Mouse (Mus musculus) midbrain, embryonic 16.5 days (tissue): ENCODE data around the gene Med28. TPM values are rescaled to one million over a fixed set of nuclear protein-coding genes. Genes with fewer than 3 reads are reported as not detected.

Source experiments
- ATAC-seq: fragments of 200-750 bp; cut with Nextera tagmentation; 2 replicates; pipeline ENCODE4 v1.8.0; 2017; ENCODE audit warnings: moderate TSS enrichment
- H3K27ac ChIP-seq: fragments of 300-500 bp; sonication (generic); 2 replicates; pipeline ENCODE4 v1.5.1; 2014; ENCODE audit warnings: mild to moderate bottlenecking, low read length, mixed read lengths
- H3K27me3 ChIP-seq: fragments of 300-500 bp; sonication (generic); 2 replicates; pipeline ENCODE4 v1.6.1; 2014; ENCODE audit warnings: low read depth, low read length, mixed read lengths; ENCODE audit not compliant: control insufficient read depth, insufficient read depth
- H3K36me3 ChIP-seq: fragments of 300-500 bp; sonication (generic); 2 replicates; pipeline ENCODE4 v1.6.1; 2014; ENCODE audit warnings: mild to moderate bottlenecking, low read length, moderate library complexity, mixed read lengths; ENCODE audit not compliant: control insufficient read depth, insufficient read depth
- H3K4me1 ChIP-seq: fragments of 300-500 bp; sonication (generic); 2 replicates; pipeline ENCODE4 v1.6.1; 2014; ENCODE audit warnings: mild to moderate bottlenecking, low read length, mixed read lengths; ENCODE audit not compliant: control insufficient read depth, insufficient read depth
- H3K4me2 ChIP-seq: fragments of 300-500 bp; sonication (generic); 2 replicates; pipeline ENCODE4 v1.6.1; 2014; ENCODE audit warnings: mild to moderate bottlenecking, low read length, mixed read lengths
- H3K4me3 ChIP-seq: fragments of 300-500 bp; sonication (generic); 2 replicates; pipeline ENCODE4 v1.5.1; 2014; ENCODE audit warnings: low read depth, mild to moderate bottlenecking, low read length, moderate library complexity, mixed read lengths
- H3K9ac ChIP-seq: fragments of 300-500 bp; sonication (generic); 2 replicates; pipeline ENCODE4 v1.6.1; 2014; ENCODE audit warnings: low read depth, low read length, mixed read lengths
- H3K9me3 ChIP-seq: fragments of 300-500 bp; sonication (generic); replicated peaks from 2 replicates; pipeline ENCODE4 v1.6.1; 2014; ENCODE audit warnings: mild to moderate bottlenecking, low read length, mixed read lengths; ENCODE audit not compliant: control insufficient read depth, poor library complexity, severe bottlenecking
- WGBS: fragments of 180-500 bp; shearing (Covaris S2); extraction: QIAGEN DNeasy Blood & Tissue Kit; methylation state at CpG from one replicate; pipeline ENCODE4 v1.1.7; 2014; 5-methylcytosine and 5-hydroxymethylcytosine counted together
- polyA plus RNA-seq: library from polyadenylated mRNA; unstranded; fragments of >200 nt; fragmentation: Nextera tagmentation; extraction: Ambion mirVana; gene quantifications from 2 replicates; pipeline ENCODE4 v1.2.1, GENCODE M21; 2015

Med28 gene
- polyA plus RNA-seq, 1 experiment from 2014 or later = 266 TPM

- Histone ChIP-seq H3K27me3 (no peaks in the 10 kb centered on the region), H3K4me1 (peaks cover 15% of the 10 kb centered on the region), H3K9me3 (no peaks in the 10 kb centered on the region), H3K36me3 (peaks cover 24% of the 10 kb centered on the region), H3K4me2 (no peak overlapping the region), H3K27ac (no peak overlapping the region), H3K9ac (no peak overlapping the region), H3K4me3 (no peak overlapping the region)
- ATAC-seq = no peak
- whole genome bisulfite sequencing = 94% methylated on average over 10 of the region's 10 CpGs
Observed at GRCm38 (mm10) chr5:45525101-45525500, 5.1 kb downstream of the Med28 start.

DNA sequence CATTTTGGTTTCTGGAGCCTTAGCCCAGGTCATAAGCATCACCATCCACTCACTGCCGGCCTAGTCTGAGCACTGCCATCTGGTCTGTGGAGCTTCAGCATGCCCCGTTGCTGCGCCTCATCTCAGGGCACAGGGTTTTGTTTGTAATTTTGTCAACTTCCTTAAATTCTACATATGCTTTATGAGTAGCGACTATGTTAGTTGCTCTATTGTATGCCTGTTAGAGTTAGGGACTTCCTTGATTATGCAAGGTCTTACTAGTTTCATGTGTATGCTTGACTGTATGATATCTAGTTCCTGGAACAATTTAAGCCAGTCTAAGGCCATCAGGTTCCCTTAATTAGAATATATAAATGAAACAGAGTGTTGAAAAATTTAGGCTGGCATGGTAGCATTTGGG lies 6.3 kb downstream of the Med28 start:
- ATAC-seq = no peak
- Histone ChIP-seq H3K27me3 (no peaks in the 10 kb centered on the region), H3K27ac (no peak overlapping the region), H3K4me3 (no peak overlapping the region), H3K4me1 (peaks cover 9% of the 10 kb centered on the region), H3K4me2 (no peak overlapping the region), H3K9ac (no peak overlapping the region), H3K9me3 (no peaks in the 10 kb centered on the region), H3K36me3 (peaks cover 24% of the 10 kb centered on the region)
- 96% methylated on average over 4 of the region's 4 CpGs for WGBS

- H3K27me3 ChIP-seq = no peaks in the 10 kb centered on the region
- H3K36me3 ChIP-seq = peaks cover 31% of the 10 kb centered on the region
- no peak overlapping the region for H3K9ac ChIP-seq
- no peak for ATAC-seq
- H3K4me2 ChIP-seq = no peak overlapping the region
- no peaks in the 10 kb centered on the region for H3K9me3 ChIP-seq
- no peak overlapping the region for H3K4me3 ChIP-seq
- WGBS = 93% methylated on average over 3 of the region's 3 CpGs
- H3K4me1 ChIP-seq = no peaks in the 10 kb centered on the region
- no peak overlapping the region for H3K27ac ChIP-seq
Observed at GRCm38 (mm10) chr5:45529696-45530095, 9.7 kb downstream of the Med28 start.

DNA sequence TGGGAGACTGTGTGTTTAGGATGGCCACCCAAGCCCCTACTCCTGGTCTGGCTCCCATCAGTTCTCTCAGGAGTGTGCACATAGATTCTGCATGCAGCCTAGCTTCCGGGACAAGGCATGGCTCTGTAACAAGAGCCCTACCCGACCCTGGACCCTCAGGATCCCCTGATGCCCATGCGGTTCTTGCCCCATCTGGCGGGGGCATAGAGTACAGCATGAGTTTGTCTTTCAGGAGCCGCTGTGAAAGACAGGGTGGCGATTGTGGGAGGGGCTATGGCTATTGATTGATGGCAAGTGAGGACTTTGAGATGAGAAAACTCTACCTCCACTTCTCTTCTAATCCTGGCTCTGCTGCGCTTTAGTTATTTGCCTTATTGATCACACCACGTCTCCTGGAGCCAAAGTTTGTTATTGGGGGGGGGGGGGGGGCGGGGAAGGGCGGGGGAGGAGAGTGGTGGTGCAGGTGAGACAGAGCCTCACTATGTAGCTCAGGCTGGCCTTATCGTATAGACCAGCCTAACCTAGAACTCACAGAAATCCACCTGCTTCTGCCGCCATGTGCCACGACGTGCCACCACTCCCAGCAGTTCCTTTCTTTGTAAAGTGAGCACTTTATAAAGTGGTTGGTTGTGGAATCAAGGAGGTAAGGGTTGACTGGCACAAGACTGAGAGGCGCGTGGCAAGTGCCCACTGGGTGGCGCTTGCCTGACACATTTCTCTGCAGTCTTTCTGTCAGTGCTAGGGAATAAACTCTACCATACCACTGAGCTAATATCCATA lies 14.5 kb downstream of the Med28 start:
- 5% methylated on average over 16 of the region's 17 CpGs for WGBS
- ATAC-seq = peak; percentile 78
- Histone ChIP-seq H3K36me3 (peaks cover 12% of the 10 kb centered on the region), H3K4me1 (no peaks in the 10 kb centered on the region), H3K27me3 (no peaks in the 10 kb centered on the region), H3K9me3 (no peaks in the 10 kb centered on the region), H3K27ac (no peak overlapping the region), H3K4me3 (no peak overlapping the region), H3K9ac (no peak overlapping the region), H3K4me2 (peak overlapping the region; percentile 17; the same call in 1 of the 2 replicates)

- ATAC-seq = no peak
- H3K36me3 ChIP-seq = peaks cover 7% of the 10 kb centered on the region; the same call in 1 of the 2 replicates
- no peak overlapping the region for H3K9ac ChIP-seq
- WGBS = 67% methylated on average over 4 of the region's 4 CpGs
- H3K4me1 ChIP-seq = no peaks in the 10 kb centered on the region
- no peak overlapping the region for H3K4me2 ChIP-seq
- no peaks in the 10 kb centered on the region for H3K27me3 ChIP-seq
- no peak overlapping the region for H3K27ac ChIP-seq
- no peaks in the 10 kb centered on the region for H3K9me3 ChIP-seq
- no peak overlapping the region for H3K4me3 ChIP-seq
Observed at GRCm38 (mm10) chr5:45535177-45535576, 15.1 kb downstream of the Med28 start.

DNA sequence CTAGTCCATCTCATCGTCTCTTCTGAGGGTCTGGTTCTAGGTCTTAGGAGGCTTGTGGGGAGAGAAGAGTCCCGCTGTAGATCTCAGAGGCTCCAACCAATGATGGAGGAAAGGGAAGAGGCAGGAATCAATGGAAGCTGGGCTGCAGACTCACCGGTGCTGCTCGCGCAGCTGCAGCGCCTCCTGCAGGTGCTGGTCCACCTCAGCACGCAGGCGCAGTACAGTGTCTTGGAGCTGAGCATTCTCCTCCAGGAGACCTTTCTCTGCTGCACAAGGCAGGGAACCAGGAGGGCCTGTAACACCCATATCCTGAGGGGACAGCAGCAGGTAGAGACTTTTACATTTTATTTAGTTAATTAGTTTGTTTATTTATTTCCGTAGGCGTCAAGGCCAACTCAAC lies 19.5 kb downstream of the Med28 start:
- Histone ChIP-seq H3K36me3 (no peaks in the 10 kb centered on the region), H3K9me3 (no peaks in the 10 kb centered on the region), H3K4me1 (no peaks in the 10 kb centered on the region), H3K27me3 (no peaks in the 10 kb centered on the region; the same call in 1 of the 2 replicates), H3K4me2 (no peak overlapping the region), H3K27ac (no peak overlapping the region), H3K4me3 (no peak overlapping the region), H3K9ac (no peak overlapping the region)
- WGBS = 52% methylated on average over 10 of the region's 10 CpGs
- no peak for ATAC-seq

DNA sequence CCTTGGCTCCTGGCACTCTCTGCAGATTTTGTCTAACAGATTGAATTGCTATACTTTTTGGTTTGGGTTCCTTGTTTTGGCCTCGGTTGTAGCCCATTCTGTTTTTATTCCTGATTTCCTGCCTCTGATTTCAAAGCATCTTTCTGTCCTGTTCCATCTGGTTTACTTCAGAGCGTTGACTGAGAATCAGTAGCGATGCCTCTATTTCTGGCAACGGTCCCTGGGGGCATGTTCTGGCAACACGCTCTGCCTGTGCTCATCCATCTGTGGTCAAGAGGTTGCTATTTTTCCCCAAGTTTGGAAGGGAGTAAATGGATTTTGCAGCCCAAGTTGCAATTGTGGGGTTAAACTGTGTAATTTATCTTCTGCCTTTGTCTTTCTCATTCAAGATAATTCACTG lies 23.3 kb downstream of the Med28 start:
- Histone ChIP-seq H3K9ac (no peak overlapping the region), H3K4me1 (no peaks in the 10 kb centered on the region), H3K9me3 (no peaks in the 10 kb centered on the region), H3K27me3 (no peaks in the 10 kb centered on the region; the same call in 1 of the 2 replicates), H3K4me3 (no peak overlapping the region), H3K27ac (no peak overlapping the region), H3K4me2 (no peak overlapping the region), H3K36me3 (no peaks in the 10 kb centered on the region)
- 76% methylated on average over 5 of the region's 5 CpGs for WGBS
- no peak for ATAC-seq

GRCm38 (mm10) chr5:45549586-45549985 lies 29.6 kb downstream of the Med28 start:
- Histone ChIP-seq H3K27me3 (no peaks in the 10 kb centered on the region), H3K4me2 (no peak overlapping the region), H3K27ac (no peak overlapping the region), H3K4me1 (no peaks in the 10 kb centered on the region), H3K36me3 (no peaks in the 10 kb centered on the region), H3K9ac (no peak overlapping the region), H3K4me3 (no peak overlapping the region), H3K9me3 (no peaks in the 10 kb centered on the region)
- 85% methylated on average over 1 of the region's 1 CpGs for WGBS
- ATAC-seq = no peak

GRCm38 (mm10) chr5:45564054-45564453 lies 44.0 kb downstream of the Med28 start:
- Histone ChIP-seq H3K27ac (no peak overlapping the region), H3K4me3 (no peak overlapping the region), H3K36me3 (no peaks in the 10 kb centered on the region), H3K27me3 (no peaks in the 10 kb centered on the region), H3K9me3 (no peaks in the 10 kb centered on the region), H3K9ac (no peak overlapping the region), H3K4me1 (no peaks in the 10 kb centered on the region), H3K4me2 (no peak overlapping the region)
- 70% methylated on average over 6 of the region's 6 CpGs for WGBS
- no peak for ATAC-seq
